Mouse (Mus musculus) lung, postnatal 0 days (tissue): Measurements from ENCODE around the gene Wscd2. TPM values are rescaled to one million over a fixed set of nuclear protein-coding genes. Genes with fewer than 3 reads are reported as not detected.

Source experiments
- ATAC-seq: fragments of 200-750 bp; cut with Nextera tagmentation; 2 replicates; pipeline ENCODE4 v1.8.0; 2017; ENCODE audit warnings: moderate library complexity
- DNase-seq: peaks from one replicate; pipeline ENCODE4 v3.0.0-alpha.2; 2016; ENCODE audit warnings: low spot score
- H3K27ac ChIP-seq: fragments of 300-500 bp; sonication (generic); 2 replicates; pipeline ENCODE4 v1.5.1; 2014; ENCODE audit warnings: antibody characterized with exemption, mild to moderate bottlenecking, low read length, mixed read lengths
- H3K27me3 ChIP-seq: fragments of 300-500 bp; sonication (generic); replicated peaks from 2 replicates; pipeline ENCODE4 v1.6.1; 2014; ENCODE audit warnings: low read length, mixed read lengths; ENCODE audit not compliant: insufficient read depth
- H3K36me3 ChIP-seq: fragments of 300-500 bp; sonication (generic); 2 replicates; pipeline ENCODE4 v1.6.1; 2014; ENCODE audit warnings: low read length, mixed read lengths; ENCODE audit not compliant: insufficient read depth
- H3K4me1 ChIP-seq: fragments of 300-500 bp; sonication (generic); 2 replicates; pipeline ENCODE4 v1.6.1; 2014; ENCODE audit warnings: antibody characterized with exemption, low read depth, low read length, mixed read lengths; ENCODE audit not compliant: insufficient read depth
- H3K4me2 ChIP-seq: fragments of 300-500 bp; sonication (generic); replicated peaks from 2 replicates; pipeline ENCODE4 v1.6.1; 2014; ENCODE audit warnings: low read depth, mild to moderate bottlenecking, low read length, moderate library complexity, mixed read lengths
- H3K4me3 ChIP-seq: fragments of 300-500 bp; sonication (generic); 2 replicates; pipeline ENCODE4 v1.5.1; 2014; ENCODE audit warnings: low read depth, low read length
- H3K9ac ChIP-seq: fragments of 300-500 bp; sonication (generic); replicated peaks from 2 replicates; pipeline ENCODE4 v1.6.1; 2014; ENCODE audit warnings: low read depth, mild to moderate bottlenecking
- H3K9me3 ChIP-seq: fragments of 300-500 bp; sonication (generic); 2 replicates; pipeline ENCODE4 v1.6.1; 2016; ENCODE audit warnings: low read length, mixed read lengths
- CTCF ChIP-seq: IDR thresholded peaks from 2 replicates; pipeline ENCODE4 v1.5.1; 2016; ENCODE audit warnings: antibody characterized with exemption, mild to moderate bottlenecking
- EP300 ChIP-seq: IDR thresholded peaks from 2 replicates; pipeline ENCODE4 v1.6.1; 2016; ENCODE audit warnings: antibody characterized with exemption, mild to moderate bottlenecking, control low read depth
- WGBS: fragments of 180-500 bp; shearing (Covaris S2); extraction: QIAGEN DNeasy Blood & Tissue Kit; methylation state at CpG from one replicate; pipeline ENCODE4 v1.1.7; 2014; 5-methylcytosine and 5-hydroxymethylcytosine counted together
- polyA plus RNA-seq: library from polyadenylated mRNA; unstranded; fragments of >200 nt; fragmentation: Nextera tagmentation; extraction: Ambion mirVana; gene quantifications from 2 replicates; pipeline ENCODE4 v1.2.1, GENCODE M21; 2015

The Wscd2 gene
- polyA plus RNA-seq, 1 experiment from 2014 or later, result 2.7 TPM

DNA sequence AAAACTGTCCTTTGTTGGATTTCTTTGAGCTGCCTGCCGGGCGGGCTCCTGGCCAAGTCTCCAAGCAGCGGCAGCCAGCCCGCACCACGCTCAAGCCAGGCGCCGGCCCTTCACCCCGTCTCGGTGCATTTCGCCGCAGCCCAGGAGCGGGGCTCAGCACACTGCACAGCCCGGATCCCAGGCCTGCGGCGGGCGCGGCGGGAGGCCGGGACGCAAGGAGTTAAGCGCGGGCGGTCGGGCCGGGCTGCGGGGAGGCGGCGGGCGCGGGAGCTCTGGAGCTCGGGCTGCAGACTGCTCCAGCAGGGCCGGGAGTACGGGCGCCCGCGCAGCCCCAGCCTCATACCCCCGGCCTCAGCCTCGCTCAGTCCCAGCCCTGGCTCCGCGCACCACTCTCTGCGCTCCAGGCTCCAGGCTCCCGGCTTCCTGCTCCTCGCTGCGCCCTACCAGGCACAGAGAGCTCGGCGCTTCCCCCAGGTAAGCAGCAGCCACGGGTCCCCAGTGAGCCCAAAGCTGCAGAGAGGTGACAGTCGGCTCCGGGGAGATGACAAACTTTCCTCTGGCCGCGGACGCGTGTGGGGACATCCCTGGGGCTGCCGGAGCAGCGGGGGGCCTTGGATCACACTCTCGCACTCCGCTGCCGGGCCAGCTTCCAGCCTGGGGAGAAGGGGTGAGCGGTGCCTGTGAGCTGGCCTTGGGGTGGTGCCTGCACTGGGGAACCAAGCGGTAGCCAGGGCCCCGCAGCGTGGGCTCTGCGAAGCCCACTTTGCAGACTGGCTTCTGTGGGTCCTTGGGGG lies 531 bp downstream of the Wscd2 start:
- H3K27me3 ChIP-seq, result no peaks in the 10 kb centered on the region; the same call in 1 of the 2 replicates
- no peaks in the 10 kb centered on the region for H3K36me3 ChIP-seq
- H3K9ac ChIP-seq, result 0 out of 2 replicates have a peak overlapping the region, but pooled peaks have one; percentile 3
- TF ChIP-seq EP300 (no peak), CTCF (no peak)
- DNase-seq (peak; percentile 15), ATAC-seq (peak; percentile 66)
- H3K4me3 ChIP-seq, result peak overlapping the region; percentile 33
- H3K4me2 ChIP-seq, result peak overlapping the region; percentile 58
- no peaks in the 10 kb centered on the region for H3K9me3 ChIP-seq
- H3K27ac ChIP-seq, result no peak overlapping the region
- WGBS, result under 1% methylated on average over 54 of the region's 63 CpGs
- H3K4me1 ChIP-seq, result no peaks in the 10 kb centered on the region

DNA sequence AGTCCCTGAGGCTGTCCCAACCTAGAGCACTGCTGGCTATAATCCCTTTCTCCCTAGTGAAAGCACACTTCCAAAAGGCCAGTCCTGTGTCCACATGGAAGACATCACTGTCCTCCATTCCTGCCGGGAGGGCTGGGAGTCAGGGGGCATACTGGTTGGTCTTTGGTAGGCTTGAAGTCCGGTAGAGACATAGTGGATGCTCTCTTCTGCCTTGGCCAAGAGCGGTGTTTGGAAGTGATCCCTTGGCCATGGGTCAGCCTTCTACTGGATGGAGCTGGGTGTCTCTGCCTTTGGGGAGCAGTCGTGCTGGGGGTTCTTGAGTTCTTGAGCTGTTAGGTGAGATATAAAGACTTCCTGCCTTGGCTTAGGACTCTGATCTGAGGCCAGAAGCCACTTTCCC lies 1.4 kb downstream of the Wscd2 start:
- H3K9me3 ChIP-seq, result no peaks in the 10 kb centered on the region
- TF ChIP-seq CTCF, result no peak
- no peak for TF ChIP-seq EP300
- no peak for ATAC-seq
- H3K36me3 ChIP-seq, result no peaks in the 10 kb centered on the region
- no peaks in the 10 kb centered on the region for H3K4me1 ChIP-seq
- no peak for DNase-seq
- H3K4me3 ChIP-seq, result 0 out of 2 replicates have a peak overlapping the region, but pooled peaks have one; percentile 33
- no peaks in the 10 kb centered on the region; the same call in 1 of the 2 replicates for H3K27me3 ChIP-seq
- H3K9ac ChIP-seq, result no peak overlapping the region
- peak overlapping the region; percentile 58; the same call in 1 of the 2 replicates for H3K4me2 ChIP-seq
- 54% methylated on average over 4 of the region's 4 CpGs for WGBS
- no peak overlapping the region for H3K27ac ChIP-seq

DNA sequence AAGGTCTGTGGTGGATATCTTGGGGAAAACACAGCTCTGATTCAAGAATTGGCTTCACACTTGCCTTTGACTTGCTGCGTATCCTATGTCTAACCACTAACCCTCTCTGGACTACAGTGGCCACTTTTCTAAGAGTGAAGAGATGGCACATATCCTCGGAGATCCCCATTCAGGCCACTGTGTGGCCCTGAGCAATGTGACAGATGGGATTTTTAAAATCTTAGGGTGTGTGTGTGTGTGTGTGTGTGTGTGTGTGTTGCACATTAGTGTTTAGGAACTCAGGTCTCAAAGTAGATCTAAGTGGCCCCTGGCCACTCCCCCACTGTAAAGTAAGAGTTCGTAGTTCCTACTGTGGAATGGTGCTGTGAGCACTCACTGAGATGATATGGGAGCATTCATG lies 1.9 kb downstream of the Wscd2 start:
- Histone ChIP-seq H3K27me3 (no peaks in the 10 kb centered on the region; the same call in 1 of the 2 replicates), H3K4me2 (no peak overlapping the region), H3K9me3 (no peaks in the 10 kb centered on the region), H3K4me1 (no peaks in the 10 kb centered on the region), H3K36me3 (no peaks in the 10 kb centered on the region), H3K4me3 (no peak overlapping the region), H3K9ac (no peak overlapping the region), H3K27ac (no peak overlapping the region)
- DNase-seq (no peak), ATAC-seq (no peak)
- TF ChIP-seq EP300, result no peak
- no peak for TF ChIP-seq CTCF
- 84% methylated on average over 3 of the region's 3 CpGs for WGBS

DNA sequence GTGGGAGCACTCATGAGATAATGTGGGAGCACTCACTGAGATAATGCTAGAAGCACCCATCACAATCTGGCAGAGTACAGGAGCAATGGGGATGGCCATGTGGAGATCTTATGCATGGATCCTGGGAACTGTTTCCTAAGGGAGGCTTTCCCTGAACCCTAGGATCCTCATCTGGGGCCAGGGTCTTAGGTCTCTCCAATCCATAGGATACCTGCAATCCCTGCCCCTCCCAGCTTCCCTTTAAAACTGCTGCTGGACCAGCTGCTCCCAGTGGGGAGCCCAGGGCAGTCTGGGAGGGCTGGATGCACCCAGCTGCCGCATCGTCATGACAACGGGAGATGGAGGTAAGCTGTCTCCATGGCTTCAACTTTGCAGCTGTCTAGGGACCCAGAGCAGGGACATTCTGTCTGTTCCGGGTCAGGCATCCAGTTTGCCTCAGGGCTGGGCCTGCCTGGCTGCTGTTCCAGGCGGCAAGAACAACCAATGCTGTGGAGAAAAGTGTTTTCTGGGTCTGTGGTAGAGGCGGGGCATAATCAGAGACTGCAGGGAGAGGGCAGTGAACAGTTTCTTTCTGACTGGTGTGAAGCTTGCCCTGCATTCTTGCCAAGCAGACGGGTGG lies 2.4 kb downstream of the Wscd2 start:
- WGBS, result 27% methylated on average over 7 of the region's 7 CpGs
- Histone ChIP-seq H3K4me3 (no peak overlapping the region), H3K4me2 (no peak overlapping the region), H3K9ac (no peak overlapping the region), H3K4me1 (no peaks in the 10 kb centered on the region), H3K9me3 (no peaks in the 10 kb centered on the region), H3K27me3 (no peaks in the 10 kb centered on the region; the same call in 1 of the 2 replicates), H3K27ac (no peak overlapping the region), H3K36me3 (no peaks in the 10 kb centered on the region)
- no peak for ATAC-seq
- TF ChIP-seq CTCF (no peak), EP300 (no peak)
- DNase-seq, result no peak

DNA sequence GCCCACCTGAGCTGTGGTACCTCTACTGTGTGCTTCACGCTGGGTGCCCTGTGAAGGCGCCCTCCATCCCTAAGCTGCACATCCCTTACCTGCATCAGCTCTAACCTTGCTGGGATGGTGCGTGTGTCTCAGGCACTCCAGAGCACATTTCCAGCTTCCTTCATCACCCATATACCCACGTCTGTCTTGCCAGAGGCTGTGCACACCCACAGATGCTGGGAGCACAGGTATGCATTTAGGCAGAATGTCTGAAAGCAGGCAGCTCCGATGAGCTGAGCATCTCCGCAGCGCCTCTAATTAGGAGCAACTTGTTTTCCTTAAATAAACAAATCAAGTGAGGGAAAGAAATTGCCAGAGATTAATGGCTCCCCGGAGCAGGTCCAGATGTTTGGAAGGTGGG lies 3.9 kb downstream of the Wscd2 start:
- Histone ChIP-seq H3K36me3 (no peaks in the 10 kb centered on the region), H3K4me1 (no peaks in the 10 kb centered on the region), H3K27me3 (no peaks in the 10 kb centered on the region; the same call in 1 of the 2 replicates), H3K4me2 (no peak overlapping the region), H3K27ac (no peak overlapping the region), H3K9me3 (no peaks in the 10 kb centered on the region), H3K9ac (no peak overlapping the region), H3K4me3 (no peak overlapping the region)
- WGBS, result 57% methylated on average over 8 of the region's 8 CpGs
- DNase-seq (no peak), ATAC-seq (no peak)
- no peak for TF ChIP-seq EP300
- TF ChIP-seq CTCF, result no peak

DNA sequence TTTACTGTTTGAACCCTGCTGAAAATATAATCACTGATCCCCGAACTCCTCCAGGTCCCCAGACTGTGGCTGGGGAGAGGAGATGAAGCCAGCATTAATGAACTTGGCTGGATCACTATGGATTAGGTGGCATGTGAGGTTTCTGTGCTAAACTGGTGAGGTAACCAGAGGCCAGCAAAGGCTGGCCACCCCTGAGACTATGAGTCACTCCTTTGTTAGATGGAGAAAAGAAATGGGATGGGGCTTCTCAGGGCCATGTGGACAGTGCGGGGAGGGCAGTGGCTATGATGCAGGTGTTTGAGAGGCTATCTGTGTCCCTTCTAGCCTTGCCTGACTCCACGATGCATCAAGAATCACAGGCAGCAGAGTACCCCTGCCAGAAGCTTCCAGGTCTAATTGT lies 6.8 kb downstream of the Wscd2 start:
- TF ChIP-seq CTCF (no peak), EP300 (no peak)
- no peaks in the 10 kb centered on the region for H3K4me1 ChIP-seq
- DNase-seq, result no peak
- H3K9me3 ChIP-seq, result no peaks in the 10 kb centered on the region
- 71% methylated on average over 3 of the region's 3 CpGs for WGBS
- H3K9ac ChIP-seq, result no peak overlapping the region
- H3K27me3 ChIP-seq, result no peaks in the 10 kb centered on the region
- no peaks in the 10 kb centered on the region for H3K36me3 ChIP-seq
- no peak overlapping the region for H3K4me3 ChIP-seq
- H3K27ac ChIP-seq, result no peak overlapping the region
- ATAC-seq, result no peak
- H3K4me2 ChIP-seq, result no peak overlapping the region
